Mouse (Mus musculus) adrenal gland, adult 8-10 months (tissue): ENCODE results near the gene Gast. TPM values are rescaled to one million over a fixed set of nuclear protein-coding genes. Genes with fewer than 3 reads are reported as not detected.
"Not testable (repeated sequence)": the region's sequence is repeated elsewhere in the genome, so short reads cannot be mapped to it uniquely, and the experiment has no call there.

ENCODE experiments used
- DNase-seq: peaks from one replicate; pipeline ENCODE4 v3.0.0; 2022
- total RNA-seq, 4 experiments: library from RNA; stranded (reverse); gene quantifications; 2 replicates each; pipeline ENCODE4 v1.2.4; 2022

Gene Gast
- not detected for total RNA-seq

GRCm38 (mm10) chr11:100333944-100334457 lies at the start of gene Gast:
Gene Gast (plus strand): TSS chr11:100334407.
- DNase-seq, result no peak

- no peak for DNase-seq
Observed at GRCm38 (mm10) chr11:100284988-100285387, 49.2 kb upstream of the Gast start.

- DNase-seq, result no peak
Observed at GRCm38 (mm10) chr11:100287024-100287423, 47.2 kb upstream of the Gast start.

GRCm38 (mm10) chr11:100288942-100289341 lies 45.3 kb upstream of the Gast start:
- DNase-seq, result no peak

- no peak for DNase-seq
Observed at GRCm38 (mm10) chr11:100290235-100290634, 44.0 kb upstream of the Gast start.

- no peak for DNase-seq
Observed at GRCm38 (mm10) chr11:100292884-100293283, 41.3 kb upstream of the Gast start.

GRCm38 (mm10) chr11:100295308-100295707 lies 38.9 kb upstream of the Gast start:
- no peak for DNase-seq

GRCm38 (mm10) chr11:100297801-100298200 lies 36.4 kb upstream of the Gast start:
- no peak for DNase-seq

GRCm38 (mm10) chr11:100298274-100299036 lies 35.8 kb upstream of the Gast start:
- DNase-seq, result no peak

- DNase-seq, result no peak
Observed at GRCm38 (mm10) chr11:100300293-100300692, 33.9 kb upstream of the Gast start.

- DNase-seq, result no peak
Observed at GRCm38 (mm10) chr11:100301292-100301691, 32.9 kb upstream of the Gast start.

- DNase-seq, result no peak
Observed at GRCm38 (mm10) chr11:100307900-100308299, 26.3 kb upstream of the Gast start.

GRCm38 (mm10) chr11:100308672-100309071 lies 25.5 kb upstream of the Gast start:
- not testable (repeated sequence) for DNase-seq

GRCm38 (mm10) chr11:100311656-100312055 lies 22.6 kb upstream of the Gast start:
- DNase-seq, result no peak

- DNase-seq, result no peak
Observed at GRCm38 (mm10) chr11:100312096-100312679, 22.0 kb upstream of the Gast start.

- no peak for DNase-seq
Observed at GRCm38 (mm10) chr11:100313424-100313823, 20.8 kb upstream of the Gast start.

- no peak for DNase-seq
Observed at GRCm38 (mm10) chr11:100315439-100315838, 18.8 kb upstream of the Gast start.

- no peak for DNase-seq
Observed at GRCm38 (mm10) chr11:100317826-100318380, 16.3 kb upstream of the Gast start.

- no peak for DNase-seq
Observed at GRCm38 (mm10) chr11:100318529-100319451, 15.4 kb upstream of the Gast start.

GRCm38 (mm10) chr11:100319492-100320171 lies 14.6 kb upstream of the Gast start, which contains the start of gene Eif1:
Gene Eif1 (plus strand): TSS chr11:100319885.
- DNase-seq, result peak; percentile 100

GRCm38 (mm10) chr11:100320172-100320630 lies 14.0 kb upstream of the Gast start:
- peak; percentile 97 for DNase-seq
